Mouse (Mus musculus) MEL (cell line): ENCODE data around the gene Ccr5. TPM values are rescaled to one million over a fixed set of nuclear protein-coding genes. Genes with fewer than 3 reads are reported as not detected.

ENCODE experiments used
- DNase-seq: peaks from one replicate; pipeline ENCODE4 v3.0.0; 2011; ENCODE audit warnings: low read depth, low spot score
- H3K27ac ChIP-seq: 2 replicates; pipeline ENCODE4 v1.5.1; 2012; ENCODE audit warnings: low read depth, mild to moderate bottlenecking, control low read depth, low read length, moderate library complexity; ENCODE audit not compliant: control insufficient read depth
- H3K27me3 ChIP-seq, 2 experiments: fragments of 150-350 bp in 1 of 2; sonication (generic) in 1 of 2; 2 replicates each; pipeline ENCODE4 v1.6.1; 2012; ENCODE audit warnings: low read length in 2 of 2, mild to moderate bottlenecking in 2 of 2, improper control_type of control experiment in 1 of 2, moderate library complexity in 1 of 2; ENCODE audit not compliant: insufficient read depth in 2 of 2, control insufficient read depth in 1 of 2
- H3K36me3 ChIP-seq, 2 experiments: 2 replicates each; pipeline ENCODE4 v1.6.1; 2012 to 2014; ENCODE audit warnings: low read length in 2 of 2, improper control_type of control experiment in 1 of 2, inconsistent platforms in 1 of 2, mild to moderate bottlenecking in 1 of 2; ENCODE audit not compliant: insufficient read depth in 2 of 2, control insufficient read depth in 1 of 2
- H3K4me1 ChIP-seq, 2 experiments: fragments of 150-350 bp in 1 of 2; sonication (generic) in 1 of 2; 2 replicates each; pipeline ENCODE4 v1.6.1; 2012; ENCODE audit warnings: low read length in 2 of 2, improper control_type of control experiment in 1 of 2, mild to moderate bottlenecking in 1 of 2; ENCODE audit not compliant: insufficient read depth in 2 of 2, control insufficient read depth in 1 of 2
- H3K4me3 ChIP-seq, 2 experiments: fragments of 150-350 bp in 1 of 2; sonication (generic) in 1 of 2; 2 replicates each; pipeline ENCODE4 v1.5.1; 2012; ENCODE audit warnings: low read depth in 2 of 2, low read length in 2 of 2, mild to moderate bottlenecking in 2 of 2, moderate library complexity in 2 of 2, control low read depth in 1 of 2, improper control_type of control experiment in 1 of 2; ENCODE audit not compliant: control insufficient read depth in 1 of 2, insufficient read depth in 1 of 2
- H3K79me2 ChIP-seq: 2 replicates; pipeline ENCODE4 v1.6.1; 2012; ENCODE audit warnings: mild to moderate bottlenecking, low read length, moderate library complexity; ENCODE audit not compliant: control insufficient read depth, poor library complexity, insufficient read depth
- H3K9ac ChIP-seq: 2 replicates; pipeline ENCODE4 v1.6.1; 2012; ENCODE audit warnings: low read depth, mild to moderate bottlenecking, control low read depth, low read length, moderate library complexity; ENCODE audit not compliant: control insufficient read depth, poor library complexity, severe bottlenecking
- H3K9me3 ChIP-seq: fragments of 150-350 bp; sonication (generic); replicated peaks from 2 replicates; pipeline ENCODE4 v1.6.1; 2012; ENCODE audit warnings: mild to moderate bottlenecking, low read length, improper control_type of control experiment, moderate library complexity; ENCODE audit not compliant: insufficient read depth
- BHLHE40 ChIP-seq: IDR thresholded peaks from 2 replicates; pipeline ENCODE4 v1.6.1; 2012; ENCODE audit warnings: low read depth, mild to moderate bottlenecking, inconsistent platforms, low read length, improper control_type of control experiment, borderline replicate concordance
- CHD1 ChIP-seq: IDR thresholded peaks from 2 replicates; pipeline ENCODE4 v1.6.1; 2012; ENCODE audit warnings: low read depth, mild to moderate bottlenecking, inconsistent platforms, low read length, improper control_type of control experiment
- CHD2 ChIP-seq: IDR thresholded peaks from 2 replicates; pipeline ENCODE4 v1.6.1; 2011; ENCODE audit warnings: low read length, improper control_type of control experiment
- GABPA ChIP-seq: IDR thresholded peaks from 2 replicates; pipeline ENCODE4 v1.6.1; 2012; ENCODE audit warnings: low read depth, mild to moderate bottlenecking, inconsistent platforms, low read length, improper control_type of control experiment, moderate library complexity
- GATA1 ChIP-seq: IDR thresholded peaks from 2 replicates; pipeline ENCODE4 v1.6.1; 2011; ENCODE audit warnings: low read depth, low read length, improper control_type of control experiment
- HCFC1 ChIP-seq: IDR thresholded peaks from 2 replicates; pipeline ENCODE4 v1.6.1; 2012; ENCODE audit warnings: low read depth, mild to moderate bottlenecking, inconsistent platforms, low read length, improper control_type of control experiment, moderate library complexity
- JUND ChIP-seq: IDR thresholded peaks from 2 replicates; pipeline ENCODE4 v1.6.1; 2011; ENCODE audit warnings: low read depth, mild to moderate bottlenecking, improper control_type of control experiment, low read length
- MAZ ChIP-seq: IDR thresholded peaks from 2 replicates; pipeline ENCODE4 v1.6.1; 2012; ENCODE audit warnings: low read depth, mild to moderate bottlenecking, inconsistent platforms, low read length, improper control_type of control experiment
- MEF2A ChIP-seq: IDR thresholded peaks from 2 replicates; pipeline ENCODE4 v1.6.1; 2014; ENCODE audit warnings: low read depth, mild to moderate bottlenecking, inconsistent platforms, low read length, improper control_type of control experiment; ENCODE audit not compliant: poor library complexity, insufficient replicate concordance, severe bottlenecking; ENCODE audit errors: extremely low read depth
- MXI1 ChIP-seq: IDR thresholded peaks from 2 replicates; pipeline ENCODE4 v1.6.1; 2011; ENCODE audit warnings: mild to moderate bottlenecking, low read depth, low read length, improper control_type of control experiment
- NRF1 ChIP-seq: IDR thresholded peaks from 2 replicates; pipeline ENCODE4 v1.6.1; 2014; ENCODE audit warnings: low read depth, mild to moderate bottlenecking, inconsistent platforms, low read length, improper control_type of control experiment, moderate library complexity; ENCODE audit not compliant: poor library complexity, insufficient read depth, severe bottlenecking
- POLR2AphosphoS2 ChIP-seq: IDR thresholded peaks from 2 replicates; pipeline ENCODE4 v1.6.1; 2011; ENCODE audit warnings: low read length, improper control_type of control experiment
- POLR2AphosphoS5 ChIP-seq: IDR thresholded peaks from 2 replicates; pipeline ENCODE4 v1.6.1; 2012; ENCODE audit warnings: low read depth, borderline replicate concordance, mild to moderate bottlenecking, inconsistent platforms, low read length, moderate library complexity, mixed read lengths
- RCOR1 ChIP-seq: IDR thresholded peaks from 2 replicates; pipeline ENCODE4 v1.6.1; 2012; ENCODE audit warnings: low read depth, mild to moderate bottlenecking, inconsistent platforms, low read length, improper control_type of control experiment
- SMC3 ChIP-seq: IDR thresholded peaks from 2 replicates; pipeline ENCODE4 v1.6.1; 2011; ENCODE audit warnings: low read depth, low read length, improper control_type of control experiment
- TBP ChIP-seq: IDR thresholded peaks from 2 replicates; pipeline ENCODE4 v1.8.0; 2011; ENCODE audit warnings: low read depth, low read length, improper control_type of control experiment
- USF1 ChIP-seq: IDR thresholded peaks from 2 replicates; pipeline ENCODE4 v1.6.1; 2014; ENCODE audit warnings: low read depth, mild to moderate bottlenecking, inconsistent platforms, low read length, improper control_type of control experiment, moderate library complexity
- USF2 ChIP-seq, 2 experiments: IDR thresholded peaks; 2 replicates each; pipeline ENCODE4 v1.6.1; 2011 to 2012; ENCODE audit warnings: improper control_type of control experiment in 2 of 2, low read length in 2 of 2, borderline replicate concordance in 1 of 2, inconsistent platforms in 1 of 2, low read depth in 1 of 2, mild to moderate bottlenecking in 1 of 2; ENCODE audit not compliant: insufficient read depth in 1 of 2
- ZMIZ1 ChIP-seq: IDR thresholded peaks from 2 replicates; pipeline ENCODE4 v1.6.1; 2012; ENCODE audit warnings: low read depth, mild to moderate bottlenecking, inconsistent platforms, low read length, improper control_type of control experiment, moderate library complexity
- ZNF384 ChIP-seq: IDR thresholded peaks from 2 replicates; pipeline ENCODE4 v1.6.1; 2012; ENCODE audit warnings: low read depth, mild to moderate bottlenecking, inconsistent platforms, low read length, improper control_type of control experiment
- polyA plus RNA-seq, 2 experiments: library from polyadenylated mRNA; stranded (reverse) in 1 of 2; unstranded in 1 of 2; fragments of >175 nt in 1 of 2; fragments of >200 nt in 1 of 2; gene quantifications; 2 replicates each; pipeline versions ENCODE4 v1.2.1 to v1.2.4; 2012; ENCODE audit warnings: low replicate concordance in 2 of 2, low read depth in 1 of 2; ENCODE audit not compliant: insufficient read length in 2 of 2, insufficient read depth in 1 of 2, missing spikeins in 1 of 2
- total RNA-seq: library from RNA; depleted of rRNA; stranded (reverse); fragments of 300-350 nt; gene quantifications from 2 replicates; pipeline ENCODE4 v1.2.3, GENCODE M21; 2012

The Ccr5 gene
- total and polyA plus RNA-seq, 3 experiments, result 0.04 to 0.68 TPM; not detected in 1

DNA sequence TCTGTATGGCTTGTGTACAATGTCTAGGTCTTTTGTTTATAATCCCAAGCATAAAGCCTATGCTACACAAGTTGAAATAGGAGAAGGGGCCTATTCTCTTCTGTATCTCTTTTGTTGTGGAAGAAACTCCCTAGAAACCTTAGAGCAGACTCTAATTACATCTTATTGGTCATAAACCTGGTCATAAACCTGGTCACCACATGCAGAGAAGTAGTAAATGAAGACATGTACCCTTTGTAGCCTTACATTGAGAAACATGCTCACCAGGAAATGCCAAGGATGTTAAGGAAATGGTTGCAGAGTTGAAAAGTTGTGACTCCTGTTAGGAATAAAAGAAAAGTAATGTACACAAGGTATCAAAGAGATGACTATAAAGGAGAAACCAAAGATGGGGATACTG lies 16.1 kb upstream of the Ccr5 start:
- Histone ChIP-seq H3K27me3 (no peaks in the 10 kb centered on the region), H3K79me2 (no peaks in the 10 kb centered on the region), H3K27ac (no peak overlapping the region), H3K4me1 (peaks cover 33 to 48% of the 10 kb centered on the region in 2 experiments), H3K9ac (no peak overlapping the region), H3K4me3 (no peak overlapping the region), H3K36me3 (peaks cover 0 to 69% of the 10 kb centered on the region in 2 experiments; a peak in 3 of 4 replicates), H3K9me3 (no peaks in the 10 kb centered on the region)
- no peak for TF ChIP-seq USF2 (IDR thresholded peaks at IDR 0.05; ENCODE audit: borderline replicate concordance in 1 of 2, insufficient read depth in 1 of 2, low read depth in 1 of 2, low read length in 2 of 2)
- no peak for TF ChIP-seq MAZ
- no peak for TF ChIP-seq MEF2A
- no peak for TF ChIP-seq RCOR1
- TF ChIP-seq POLR2AphosphoS2, result no peak
- TF ChIP-seq CHD2, result no peak
- TF ChIP-seq GATA1, result no peak
- no peak for TF ChIP-seq HCFC1
- no peak for TF ChIP-seq MXI1
- no peak for TF ChIP-seq NRF1
- TF ChIP-seq SMC3, result no peak
- TF ChIP-seq ZNF384, result no peak
- TF ChIP-seq ZMIZ1, result no peak
- TF ChIP-seq JUND, result no peak
- no peak for TF ChIP-seq USF1
- no peak for TF ChIP-seq TBP
- TF ChIP-seq GABPA, result no peak
- TF ChIP-seq CHD1, result no peak
- no peak for DNase-seq

DNA sequence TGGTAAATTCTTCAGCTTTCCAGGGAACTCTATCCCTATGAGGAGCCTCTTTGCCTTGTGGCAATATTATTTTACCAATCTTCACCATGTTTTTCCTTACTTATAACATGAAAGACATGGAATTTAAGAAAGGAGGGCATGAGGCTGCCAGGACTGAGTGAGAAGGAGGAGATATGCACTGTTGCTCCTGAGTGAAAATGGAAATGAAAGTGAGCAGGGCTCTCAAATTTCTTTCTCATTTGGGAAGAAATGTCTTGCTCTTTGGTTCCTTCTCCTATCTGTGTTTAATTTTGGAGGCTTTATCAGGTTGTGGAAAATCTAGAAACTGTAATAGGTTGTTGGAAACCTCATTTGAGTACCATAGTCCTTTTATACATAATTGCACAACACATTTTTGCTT lies 14.1 kb upstream of the Ccr5 start:
- H3K9ac ChIP-seq, result no peak overlapping the region
- H3K4me3 ChIP-seq, result no peak overlapping the region
- peaks cover 28 to 47% of the 10 kb centered on the region in 2 experiments for H3K4me1 ChIP-seq
- H3K9me3 ChIP-seq, result no peaks in the 10 kb centered on the region
- peaks cover 0 to 70% of the 10 kb centered on the region in 2 experiments; a peak in 3 of 4 replicates for H3K36me3 ChIP-seq
- no peak for DNase-seq
- no peak for TF ChIP-seq BHLHE40
- no peak for TF ChIP-seq POLR2AphosphoS5
- TF ChIP-seq GATA1, result no peak
- TF ChIP-seq ZNF384, result no peak
- H3K27me3 ChIP-seq, result no peaks in the 10 kb centered on the region
- H3K27ac ChIP-seq, result no peak overlapping the region
- H3K79me2 ChIP-seq, result no peaks in the 10 kb centered on the region
